Mouse (Mus musculus): ENCODE data around the gene Apoc2. TPM values are rescaled to one million over a fixed set of nuclear protein-coding genes. Genes with fewer than 3 reads are reported as not detected.
"Not testable (repeated sequence)": the region's sequence is repeated elsewhere in the genome, so short reads cannot be mapped to it uniquely, and the experiment has no call there.

The Apoc2 gene
- polyA plus RNA-seq, 2 experiments, result 1.2 TPM; not detected in 1

DNA sequence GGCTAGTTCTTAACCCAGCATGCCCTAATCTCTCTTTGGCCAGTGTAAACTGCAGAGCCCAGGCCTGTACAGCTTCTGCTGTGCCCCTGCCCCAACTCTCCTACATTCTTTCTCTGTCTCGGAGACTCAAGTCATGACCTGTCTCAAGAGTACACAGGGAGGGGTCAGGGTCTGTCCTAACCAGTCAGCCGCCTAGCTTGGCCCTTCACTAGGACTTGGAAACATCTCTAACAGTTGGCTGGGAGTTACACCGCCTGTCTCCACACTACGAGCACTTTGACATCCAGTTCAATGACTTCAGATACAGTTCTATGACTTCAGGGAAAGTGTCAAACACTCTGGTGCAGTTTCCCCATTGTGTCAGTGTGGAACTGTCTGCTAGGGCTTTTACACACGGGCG is 13.7 kb upstream of the Apoc2 start:
- H3K4me3 ChIP-seq (replicated peaks; ENCODE audit: low read length), result no peak overlapping the region
- no peak for DNase-seq (ENCODE audit: low spot score)
- WGBS, result 79% methylated on average over 6 of the region's 6 CpGs

DNA sequence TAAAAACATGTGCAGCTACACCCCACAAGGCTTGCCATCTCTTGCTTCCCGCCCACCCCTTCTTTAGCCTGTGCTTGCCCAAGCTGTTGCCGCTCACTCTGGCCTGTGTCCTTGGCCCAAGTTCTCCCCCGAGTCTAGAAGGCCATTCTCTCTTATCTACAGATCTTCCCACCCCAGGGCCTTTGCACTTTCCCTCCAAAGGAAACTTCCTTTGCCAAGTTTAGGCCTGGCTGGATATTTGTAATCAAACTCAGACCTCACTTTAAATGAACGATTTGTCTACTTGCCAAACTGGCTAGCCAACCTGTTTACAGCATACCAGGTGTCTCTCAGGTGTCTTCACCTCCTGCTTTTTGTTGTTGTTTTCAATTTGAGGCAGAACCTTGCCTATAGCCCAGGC is 13.1 kb upstream of the Apoc2 start:
- DNase-seq (ENCODE audit: low spot score), result no peak
- no peaks in the 10 kb centered on the region for H3K9me3 ChIP-seq (ENCODE audit: control insufficient read depth, low read length)
- 90% methylated on average over 4 of the region's 4 CpGs for WGBS
- H3K4me1 ChIP-seq (ENCODE audit: control insufficient read depth, insufficient read depth, low read length), result no peaks in the 10 kb centered on the region; the same call in 1 of the 2 replicates
- H3K36me3 ChIP-seq (ENCODE audit: control insufficient read depth, insufficient read depth, low read length), result no peaks in the 10 kb centered on the region
- no peak overlapping the region for H3K4me2 ChIP-seq (replicated peaks; ENCODE audit: low read depth, low read length, severe bottlenecking)
- no peak for ATAC-seq (ENCODE audit: low FRiP score, low read depth)
- H3K9ac ChIP-seq (ENCODE audit: low read depth, low read length, severe bottlenecking), result no peak overlapping the region
- no peak overlapping the region for H3K27ac ChIP-seq (replicated peaks; ENCODE audit: low read depth, low read length)
- H3K27me3 ChIP-seq (ENCODE audit: control insufficient read depth, insufficient read depth, low read length), result no peaks in the 10 kb centered on the region
- no peak for TF ChIP-seq POLR2A (IDR thresholded peaks at IDR 0.05; ENCODE audit: borderline replicate concordance, extremely low read depth, insufficient read depth, insufficient read length)
- no peak overlapping the region for H3K4me3 ChIP-seq (replicated peaks; ENCODE audit: low read length)

More for the DNA sequence above, 13.7 kb upstream of the Apoc2 start:
- Histone ChIP-seq H3K9ac (ENCODE audit: low read depth, low read length, severe bottlenecking) (no peak overlapping the region), H3K4me2 (replicated peaks; ENCODE audit: low read depth, low read length, severe bottlenecking) (no peak overlapping the region), H3K27ac (replicated peaks; ENCODE audit: low read depth, low read length) (no peak overlapping the region), H3K9me3 (ENCODE audit: control insufficient read depth, low read length) (no peaks in the 10 kb centered on the region; the same call in 1 of the 2 replicates), H3K4me1 (ENCODE audit: control insufficient read depth, insufficient read depth, low read length) (no peaks in the 10 kb centered on the region; the same call in 1 of the 2 replicates), H3K27me3 (ENCODE audit: control insufficient read depth, insufficient read depth, low read length) (no peaks in the 10 kb centered on the region), H3K36me3 (ENCODE audit: control insufficient read depth, insufficient read depth, low read length) (peaks cover 3% of the 10 kb centered on the region; the same call in 1 of the 2 replicates)
- no peak for TF ChIP-seq POLR2A (IDR thresholded peaks at IDR 0.05; ENCODE audit: borderline replicate concordance, extremely low read depth, insufficient read depth, insufficient read length)
- no peak for ATAC-seq (ENCODE audit: low FRiP score, low read depth)

DNA sequence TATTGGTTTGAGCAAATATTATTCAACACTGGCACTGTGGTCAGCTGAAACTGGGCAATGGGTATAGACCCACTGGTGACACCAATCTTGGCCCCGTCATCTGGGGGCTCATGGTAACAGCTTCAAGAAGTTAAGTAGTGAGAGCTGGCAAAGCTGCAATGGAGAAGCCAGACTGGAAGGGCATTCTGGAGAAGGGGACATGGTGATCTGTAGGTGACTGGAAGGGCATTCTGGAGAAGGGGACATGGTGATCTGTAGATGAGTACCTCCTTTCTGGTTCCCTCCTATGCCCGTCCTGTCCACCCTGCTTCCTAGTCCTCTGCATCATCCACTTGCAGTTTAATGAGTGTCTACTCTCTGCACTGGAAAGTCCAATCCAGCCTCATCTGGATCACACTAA is 10.9 kb upstream of the Apoc2 start:
- H3K4me1 ChIP-seq (ENCODE audit: control insufficient read depth, insufficient read depth, low read length), result no peaks in the 10 kb centered on the region; the same call in 1 of the 2 replicates
- H3K4me2 ChIP-seq (replicated peaks; ENCODE audit: low read depth, low read length, severe bottlenecking), result no peak overlapping the region
- H3K4me3 ChIP-seq (replicated peaks; ENCODE audit: low read length), result no peak overlapping the region
- no peak overlapping the region for H3K9ac ChIP-seq (ENCODE audit: low read depth, low read length, severe bottlenecking)
- H3K27ac ChIP-seq (replicated peaks; ENCODE audit: low read depth, low read length), result no peak overlapping the region
- no peak for DNase-seq (ENCODE audit: low spot score)
- no peaks in the 10 kb centered on the region for H3K27me3 ChIP-seq (ENCODE audit: control insufficient read depth, insufficient read depth, low read length)
- TF ChIP-seq POLR2A (IDR thresholded peaks at IDR 0.05; ENCODE audit: borderline replicate concordance, extremely low read depth, insufficient read depth, insufficient read length), result no peak
- 100% methylated on average over 2 of the region's 2 CpGs for WGBS
- H3K36me3 ChIP-seq (ENCODE audit: control insufficient read depth, insufficient read depth, low read length), result no peaks in the 10 kb centered on the region
- ATAC-seq (ENCODE audit: low FRiP score, low read depth), result no peak
- no peaks in the 10 kb centered on the region for H3K9me3 ChIP-seq (ENCODE audit: control insufficient read depth, low read length)

- WGBS, result 91% methylated on average over 10 of the region's 10 CpGs
- DNase-seq (ENCODE audit: low spot score), result no peak
- ATAC-seq (ENCODE audit: low FRiP score, low read depth), result no peak
Observed at GRCm38 (mm10) chr7:19688101-19688500, 10.4 kb upstream of the Apoc2 start.

GRCm38 (mm10) chr7:19686927-19687583 is 9.3 kb upstream of the Apoc2 start:
- not testable (repeated sequence) for H3K27me3 ChIP-seq (ENCODE audit: control insufficient read depth, insufficient read depth, low read length); H3K36me3 ChIP-seq (ENCODE audit: control insufficient read depth, insufficient read depth, low read length); H3K4me3 ChIP-seq (replicated peaks; ENCODE audit: low read length); ATAC-seq (ENCODE audit: low FRiP score, low read depth); H3K9me3 ChIP-seq (ENCODE audit: control insufficient read depth, low read length); H3K9ac ChIP-seq (ENCODE audit: low read depth, low read length, severe bottlenecking); DNase-seq (ENCODE audit: low spot score); H3K4me2 ChIP-seq (replicated peaks; ENCODE audit: low read depth, low read length, severe bottlenecking); H3K4me1 ChIP-seq (ENCODE audit: control insufficient read depth, insufficient read depth, low read length); H3K27ac ChIP-seq (replicated peaks; ENCODE audit: low read depth, low read length)
- WGBS, result 53% methylated on average over 6 of the region's 8 CpGs

More at GRCm38 (mm10) chr7:19688101-19688500, 10.4 kb upstream of the Apoc2 start:
- H3K9ac ChIP-seq (ENCODE audit: low read depth, low read length, severe bottlenecking), result no peak overlapping the region
- no peaks in the 10 kb centered on the region for H3K36me3 ChIP-seq (ENCODE audit: control insufficient read depth, insufficient read depth, low read length)
- no peak overlapping the region for H3K4me3 ChIP-seq (replicated peaks; ENCODE audit: low read length)
- H3K27me3 ChIP-seq (ENCODE audit: control insufficient read depth, insufficient read depth, low read length), result no peaks in the 10 kb centered on the region
- TF ChIP-seq POLR2A (IDR thresholded peaks at IDR 0.05; ENCODE audit: borderline replicate concordance, extremely low read depth, insufficient read depth, insufficient read length), result no peak
- no peaks in the 10 kb centered on the region for H3K4me1 ChIP-seq (ENCODE audit: control insufficient read depth, insufficient read depth, low read length)
- H3K27ac ChIP-seq (replicated peaks; ENCODE audit: low read depth, low read length), result no peak overlapping the region
- H3K9me3 ChIP-seq (ENCODE audit: control insufficient read depth, low read length), result no peaks in the 10 kb centered on the region
- H3K4me2 ChIP-seq (replicated peaks; ENCODE audit: low read depth, low read length, severe bottlenecking), result no peak overlapping the region
